ENCODE assay signal across 9 mouse cellular contexts in the genomic region with DNA sequence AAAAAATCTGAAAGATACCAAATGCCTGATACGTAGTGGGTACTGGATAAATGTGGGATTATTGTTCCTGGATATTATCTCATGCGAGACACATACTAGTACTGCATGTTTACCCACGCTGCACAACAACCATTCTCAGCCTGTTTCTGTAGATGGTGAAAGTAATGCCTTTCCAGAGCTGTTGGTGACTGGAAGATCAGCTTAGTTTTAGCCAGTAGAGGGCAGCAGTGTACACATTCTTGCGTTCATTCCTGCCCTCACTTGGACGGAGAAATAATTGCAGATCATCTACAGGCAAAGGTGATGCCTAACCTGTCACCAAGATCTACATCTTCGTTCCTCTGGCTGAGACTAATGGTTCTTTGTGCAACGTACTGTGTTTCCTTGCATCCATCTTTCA.
A peak's percentile ranks its signal among the peaks of the same experiment; 100 is the strongest.
DNase-seq lines count a peak whose midpoint lies in the region; ATAC-seq and TF ChIP-seq lines count a peak whose summit lies in the region.
"Had no signal": no experiment of that assay in that cellular context is flagged by ENCODE, and none has a peak within 500 bp of the region (broad histone marks: within the 10 kb centered on the region; RNA-seq: fewer than 3 reads in every experiment).

No protein-coding gene starts in this region.

- H3K9me3 ChIP-seq in intestine, embryonic 14.5 days (ENCODE audit: control insufficient read depth, low read length): no peaks in the 10 kb centered on the region
- H3K9me3 ChIP-seq in intestine, embryonic 16.5 days (ENCODE audit: control insufficient read depth, low read length): no peaks in the 10 kb centered on the region
- peaks cover 26% of the 10 kb centered on the region for H3K9me3 ChIP-seq in G1E (replicated peaks)
- no peaks in the 10 kb centered on the region for H3K9me3 ChIP-seq in midbrain, postnatal 0 days (ENCODE audit: low read length)

- H3K36me3 ChIP-seq in intestine, embryonic 14.5 days (ENCODE audit: control insufficient read depth, insufficient read depth, low read length): no peaks in the 10 kb centered on the region
- H3K36me3 ChIP-seq in intestine, embryonic 16.5 days (ENCODE audit: control insufficient read depth, insufficient read depth, low read length): no peaks in the 10 kb centered on the region
- no peaks in the 10 kb centered on the region for H3K36me3 ChIP-seq in G1E (replicated peaks)
- H3K36me3 ChIP-seq in midbrain, postnatal 0 days (ENCODE audit: insufficient read depth, low read length): no peaks in the 10 kb centered on the region

- no peak overlapping the region for H3K4me2 ChIP-seq in intestine, embryonic 14.5 days (ENCODE audit: low read length)
- H3K4me2 ChIP-seq in intestine, embryonic 16.5 days (ENCODE audit: low read depth, low read length): no peak overlapping the region
- H3K4me2 ChIP-seq in midbrain, postnatal 0 days (ENCODE audit: low read depth, low read length, poor library complexity, severe bottlenecking): no peak overlapping the region

- H3K27me3 ChIP-seq in intestine, embryonic 14.5 days (replicated peaks; ENCODE audit: control insufficient read depth, insufficient read depth, low read length): no peaks in the 10 kb centered on the region
- no peaks in the 10 kb centered on the region for H3K27me3 ChIP-seq in intestine, embryonic 16.5 days (replicated peaks; ENCODE audit: control insufficient read depth, insufficient read depth, low read length)
- no peaks in the 10 kb centered on the region for H3K27me3 ChIP-seq in G1E (ENCODE audit: insufficient read depth, low read length)
- H3K27me3 ChIP-seq in midbrain, postnatal 0 days (ENCODE audit: insufficient read depth, low read length): no peaks in the 10 kb centered on the region

- no peak overlapping the region for H3K27ac ChIP-seq in intestine, embryonic 14.5 days (ENCODE audit: low read depth)
- H3K27ac ChIP-seq in intestine, embryonic 16.5 days (ENCODE audit: low read length): no peak overlapping the region
- no peak overlapping the region for H3K27ac ChIP-seq in midbrain, postnatal 0 days (ENCODE audit: low read depth, low read length)
- H3K27ac ChIP-seq: macrophage had no signal

- no peak overlapping the region for H3K9ac ChIP-seq in intestine, embryonic 14.5 days (ENCODE audit: low read length)
- no peak overlapping the region for H3K9ac ChIP-seq in intestine, embryonic 16.5 days (ENCODE audit: low read depth, low read length)
- no peak overlapping the region for H3K9ac ChIP-seq in midbrain, postnatal 0 days (replicated peaks; ENCODE audit: low read length, poor library complexity, severe bottlenecking)

- peak; percentile 55 for DNase-seq in intestine, embryonic 14.5 days (ENCODE audit: low spot score)
- DNase-seq in G1E (ENCODE audit: low spot score): no peak
- peak; percentile 88 for DNase-seq in cerebellum, adult 9-10 months
- DNase-seq in frontal cortex, adult 2 months (ENCODE audit: extremely low spot score in 1 of 2, low spot score in 1 of 2): peak; percentile 54 to 93
- DNase-seq in layer of hippocampus, postnatal 14 days (ENCODE audit: low spot score in 2 of 2): peak; percentile 28 to 67
- DNase-seq in midbrain, postnatal 0 days (ENCODE audit: low spot score): peak; percentile 85
- DNase-seq in B cell, adult 2 months: no peak

- H3K4me1 ChIP-seq in intestine, embryonic 14.5 days (replicated peaks; ENCODE audit: control insufficient read depth, insufficient read depth, low read length): no peaks in the 10 kb centered on the region
- no peaks in the 10 kb centered on the region for H3K4me1 ChIP-seq in intestine, embryonic 16.5 days (ENCODE audit: control insufficient read depth, insufficient read depth, low read length)
- H3K4me1 ChIP-seq in G1E (ENCODE audit: insufficient read depth, low read depth, low read length): no peaks in the 10 kb centered on the region
- H3K4me1 ChIP-seq in midbrain, postnatal 0 days (ENCODE audit: insufficient read depth, low read length): no peaks in the 10 kb centered on the region

- WGBS in intestine, embryonic 14.5 days: 41% methylated on average over 7 of the region's 7 CpGs
- WGBS in intestine, embryonic 16.5 days: 40% methylated on average over 7 of the region's 7 CpGs
- 43% methylated on average over 7 of the region's 7 CpGs for WGBS in midbrain, postnatal 0 days

- TF ChIP-seq CTCF in G1E (IDR thresholded peaks at IDR 0.05; ENCODE audit: low read depth, low read length): peak; percentile 7; the same call in 1 of the 2 replicates
- TF ChIP-seq CTCF in midbrain, postnatal 0 days (IDR thresholded peaks at IDR 0.05): peak; percentile 88

- H3K4me3 ChIP-seq in intestine, embryonic 14.5 days (ENCODE audit: low read depth, low read length): no peak overlapping the region
- H3K4me3 ChIP-seq in intestine, embryonic 16.5 days (ENCODE audit: low read length): no peak overlapping the region
- no peak overlapping the region for H3K4me3 ChIP-seq in G1E (ENCODE audit: low read depth, low read length)
- H3K4me3 ChIP-seq in midbrain, postnatal 0 days (ENCODE audit: low read depth, low read length): no peak overlapping the region

- ATAC-seq in intestine, embryonic 14.5 days (replicated peaks; ENCODE audit: low FRiP score, low TSS enrichment, low read depth): no peak
- ATAC-seq in intestine, embryonic 16.5 days: no peak
- ATAC-seq in G1E (ENCODE audit: extremely low read depth, insufficient number of reproducible peaks, low FRiP score, poor library complexity, severe bottlenecking): no peak
- 0 out of 2 replicates have a peak, but pooled peaks have one; percentile 38 for ATAC-seq in midbrain, postnatal 0 days (ENCODE audit: low FRiP score)

Comparison
In these comparisons a context has a peak if more than half of its experiments do, and no peak if none do; other contexts are left out.
1. DNase-seq: peak in intestine, embryonic 14.5 days (single experiment), cerebellum, adult 9-10 months (single experiment), frontal cortex, adult 2 months (2 of 2), layer of hippocampus, postnatal 14 days (2 of 2) and midbrain, postnatal 0 days (single experiment); none in G1E (single experiment) and B cell, adult 2 months (0 of 2).